Mouse (Mus musculus) left cerebral cortex, adult 2 months (tissue): ENCODE results near the gene Podxl2. TPM values are rescaled to one million over a fixed set of nuclear protein-coding genes. Genes with fewer than 3 reads are reported as not detected.

ENCODE experiments used
- DNase-seq, 2 experiments: peaks; one replicate each; pipeline ENCODE4 v3.0.0; 2021 to 2022; ENCODE audit warnings: low spot score in 2 of 2, mixed read lengths in 1 of 2; ENCODE audit errors: extremely low spot score in 1 of 2
- H3K27ac ChIP-seq: fragments of 200-600 bp; 2 replicates; pipeline ENCODE4 v1.8.1; 2022
- H3K4me3 ChIP-seq: fragments of 200-600 bp; 2 replicates; pipeline ENCODE4 v1.8.1; 2022
- CTCF ChIP-seq: fragments of 200-600 bp; IDR thresholded peaks from 2 replicates; pipeline ENCODE4 v1.8.1; 2022; ENCODE audit warnings: antibody characterized with exemption, mild to moderate bottlenecking, moderate library complexity
- intact Hi-C: fragments of 180-260 bp; cut with DNase I; formaldehyde crosslinking; loops from one replicate; pipeline ENCODE4 v1.15.1; 2025
- total RNA-seq, 2 experiments: library from RNA; stranded (reverse); gene quantifications; 2 replicates each; pipeline ENCODE4 v1.2.3; 2021

Gene Podxl2
- total RNA-seq, 2 experiments from 2014 or later = 196 to 201 TPM

GRCm38 (mm10) chr6:88820853-88821252 is 54.0 kb downstream of the Podxl2 start:
- TF ChIP-seq CTCF = no peak
- Histone ChIP-seq H3K4me3 (no peak overlapping the region), H3K27ac (peak overlapping the region; percentile 21; the same call in 1 of the 2 replicates)
- DNase-seq = no peak
- intact Hi-C loops = no loop called here

- intact Hi-C loops = no loop called here
- H3K4me3 ChIP-seq = no peak overlapping the region
- no peak for TF ChIP-seq CTCF
- H3K27ac ChIP-seq = no peak overlapping the region
- no peak for DNase-seq
Measured at GRCm38 (mm10) chr6:88816913-88817312, 57.9 kb downstream of the Podxl2 start.

DNA sequence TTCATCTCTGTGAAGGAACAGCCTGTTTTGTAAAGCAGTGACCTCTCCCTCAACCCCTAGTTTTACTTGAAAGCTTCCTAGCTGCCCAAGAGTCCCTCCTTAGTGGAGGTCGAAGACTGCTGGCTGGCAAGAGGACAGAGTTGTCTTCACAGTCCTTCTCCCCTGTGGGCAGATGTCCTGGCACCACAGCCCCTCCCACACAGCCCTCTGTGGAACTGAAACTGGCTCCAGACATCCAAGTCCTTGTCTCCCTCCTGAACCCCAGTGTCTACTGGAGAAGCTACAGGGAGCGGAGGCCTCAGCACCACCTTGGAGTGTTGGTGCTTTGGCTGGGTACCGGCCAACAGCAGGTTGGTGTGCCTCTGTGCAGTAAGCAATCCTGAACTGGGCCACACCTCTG is 59.4 kb downstream of the Podxl2 start:
- peak overlapping the region; percentile 16 for H3K27ac ChIP-seq
- intact Hi-C loops = no loop called here
- TF ChIP-seq CTCF = no peak
- no peak overlapping the region for H3K4me3 ChIP-seq
- DNase-seq = no peak

GRCm38 (mm10) chr6:88815036-88815435 is 59.8 kb downstream of the Podxl2 start:
- H3K4me3 ChIP-seq = no peak overlapping the region
- no peak for DNase-seq
- TF ChIP-seq CTCF = no peak
- intact Hi-C loops = no loop called here
- H3K27ac ChIP-seq = peak overlapping the region; percentile 16

GRCm38 (mm10) chr6:88813832-88814231 is 61.0 kb downstream of the Podxl2 start:
- intact Hi-C loops = loop anchor here (5.0 kb wide), 1 partner anchor 87 kb away; no protein-coding TSS in a partner anchor
- H3K4me3 ChIP-seq = no peak overlapping the region
- TF ChIP-seq CTCF = no peak
- no peak for DNase-seq
- peak overlapping the region; percentile 48; the same call in 1 of the 2 replicates for H3K27ac ChIP-seq

GRCm38 (mm10) chr6:88812886-88813285 is 62.0 kb downstream of the Podxl2 start:
- intact Hi-C loops = loop anchor here (5.0 kb wide), 1 partner anchor 86 kb away; no protein-coding TSS in a partner anchor

DNA sequence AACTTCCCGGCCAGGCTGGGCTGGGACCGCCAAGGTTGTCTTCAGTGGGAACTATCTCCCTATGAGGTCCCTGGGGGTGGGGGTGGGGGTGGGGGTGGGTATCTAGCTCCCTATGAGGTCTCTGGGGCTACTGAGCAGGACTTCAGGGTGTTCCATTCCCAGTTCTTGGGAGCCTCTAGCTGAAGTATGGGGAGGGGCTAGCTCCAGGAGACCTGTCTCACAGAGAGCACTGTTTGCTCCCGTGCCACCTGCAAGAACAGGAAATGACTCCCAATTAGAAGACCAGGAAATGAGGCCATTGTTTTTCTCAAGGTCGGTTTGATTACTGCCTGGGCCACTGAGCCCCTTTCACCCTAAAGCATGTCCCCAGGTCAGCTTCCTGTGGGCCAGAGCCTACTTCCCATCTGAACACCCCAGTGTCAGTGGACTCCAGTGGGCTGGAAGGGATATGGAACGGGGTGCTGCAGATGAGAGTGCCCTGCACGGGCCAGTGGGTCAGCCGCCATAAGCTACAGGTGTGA is 62.9 kb downstream of the Podxl2 start:
- no peak overlapping the region for H3K4me3 ChIP-seq
- TF ChIP-seq CTCF = no peak
- DNase-seq = no peak
- peak overlapping the region; percentile 74 for H3K27ac ChIP-seq
- intact Hi-C loops = loop anchor here (5.0 kb wide), 1 partner anchor 85 kb away; no protein-coding TSS in a partner anchor

More at GRCm38 (mm10) chr6:88812886-88813285, 62.0 kb downstream of the Podxl2 start:
- TF ChIP-seq CTCF = peak; percentile 86
- Histone ChIP-seq H3K4me3 (no peak overlapping the region), H3K27ac (peak overlapping the region; percentile 74; the same call in 1 of the 2 replicates)
- no peak for DNase-seq

GRCm38 (mm10) chr6:88811396-88811795 is 63.4 kb downstream of the Podxl2 start:
- Histone ChIP-seq H3K4me3 (no peak overlapping the region), H3K27ac (peak overlapping the region; percentile 81)
- DNase-seq = no peak
- intact Hi-C loops = loop anchor here (5.0 kb wide), 1 partner anchor 84 kb away; no protein-coding TSS in a partner anchor
- no peak for TF ChIP-seq CTCF

GRCm38 (mm10) chr6:88810291-88810690 is 64.6 kb downstream of the Podxl2 start:
- Histone ChIP-seq H3K27ac (peak overlapping the region; percentile 81), H3K4me3 (no peak overlapping the region)
- DNase-seq = no peak
- no peak for TF ChIP-seq CTCF
- intact Hi-C loops = loop anchor here (5.0 kb wide), 1 partner anchor 83 kb away; no protein-coding TSS in a partner anchor

- Histone ChIP-seq H3K4me3 (no peak overlapping the region), H3K27ac (peak overlapping the region; percentile 81)
- no peak for TF ChIP-seq CTCF
- no peak for DNase-seq
- intact Hi-C loops = loop anchor here (2.0 to 5.0 kb wide), 2 partner anchors 15 to 82 kb away; no protein-coding TSS in a partner anchor
Measured at GRCm38 (mm10) chr6:88809091-88810037, 65.5 kb downstream of the Podxl2 start.

DNA sequence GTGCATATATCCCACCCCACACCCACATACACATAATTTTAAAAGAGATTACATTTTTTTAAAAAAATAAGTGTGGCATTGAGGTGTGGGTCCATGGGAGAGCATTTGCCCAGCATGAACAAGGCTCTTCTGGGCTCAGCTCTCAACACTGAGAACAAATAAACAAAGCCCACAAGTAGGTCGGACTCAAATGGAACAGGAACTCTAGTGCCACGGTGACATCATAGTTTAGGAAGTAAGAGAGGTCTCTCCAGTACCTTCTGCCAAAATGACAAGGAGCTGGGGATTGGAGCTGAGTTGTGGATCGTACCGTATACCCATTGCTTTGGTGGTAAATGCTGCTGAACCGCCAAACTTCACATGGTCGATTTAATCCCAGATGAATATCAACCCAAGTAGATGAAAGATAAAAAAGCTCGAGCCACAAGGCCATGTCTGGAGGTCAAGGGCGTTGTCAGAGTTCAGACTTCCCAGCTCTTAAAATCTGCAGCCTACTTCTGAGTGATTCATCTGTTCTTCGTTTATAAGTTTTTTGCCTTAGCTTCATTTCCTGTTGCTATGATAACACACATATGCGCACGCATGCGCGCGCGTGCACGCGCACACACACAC is 69.8 kb downstream of the Podxl2 start:
- Histone ChIP-seq H3K4me3 (no peak overlapping the region), H3K27ac (no peak overlapping the region)
- no peak for TF ChIP-seq CTCF
- no peak for DNase-seq
- intact Hi-C loops = no loop called here
